Mouse (Mus musculus): ENCODE data around the gene Mapkbp1.
A peak's percentile ranks its signal among the peaks of the same experiment; 100 is the strongest.

Gene Mapkbp1

GRCm38 (mm10) chr2:120008672-120009071 lies 36.2 kb downstream of the Mapkbp1 start:
- DNase-seq (ENCODE audit: low read depth, low spot score): no peak

GRCm38 (mm10) chr2:120011462-120012200 lies 39.1 kb downstream of the Mapkbp1 start:
- DNase-seq (ENCODE audit: low read depth, low spot score): peak; percentile 57

- DNase-seq (ENCODE audit: low read depth, low spot score): no peak
Observed at GRCm38 (mm10) chr2:120012924-120013323, 40.4 kb downstream of the Mapkbp1 start.

GRCm38 (mm10) chr2:120013831-120014486 lies 41.5 kb downstream of the Mapkbp1 start:
- DNase-seq (ENCODE audit: low read depth, low spot score): no peak

- no peak for DNase-seq (ENCODE audit: low read depth, low spot score)
Observed at GRCm38 (mm10) chr2:120015882-120016281, 43.4 kb downstream of the Mapkbp1 start.

- no peak for DNase-seq (ENCODE audit: low read depth, low spot score)
Observed at GRCm38 (mm10) chr2:120017599-120017998, 45.1 kb downstream of the Mapkbp1 start.

- no peak for DNase-seq (ENCODE audit: low read depth, low spot score)
Observed at GRCm38 (mm10) chr2:120024337-120024736, 51.8 kb downstream of the Mapkbp1 start.

GRCm38 (mm10) chr2:120026984-120027949 lies 54.8 kb downstream of the Mapkbp1 start, which contains the start of the genes Jmjd7 and Gm28042:
Jmjd7 (plus strand) TSS chr2:120027483.
Gm28042 (plus strand) TSS chr2:120027493.
- peak; percentile 95 for DNase-seq (ENCODE audit: low read depth, low spot score)

GRCm38 (mm10) chr2:120027950-120028331 lies 55.4 kb downstream of the Mapkbp1 start:
- DNase-seq (ENCODE audit: low read depth, low spot score): peak; percentile 30

GRCm38 (mm10) chr2:120030380-120030779 lies 57.9 kb downstream of the Mapkbp1 start:
- DNase-seq (ENCODE audit: low read depth, low spot score): no peak

GRCm38 (mm10) chr2:120032726-120033467 lies 60.4 kb downstream of the Mapkbp1 start, which contains the start of gene Pla2g4b:
Pla2g4b (plus strand) TSS chr2:120033417.
- DNase-seq (ENCODE audit: low read depth, low spot score): no peak

- DNase-seq (ENCODE audit: low read depth, low spot score): no peak
Observed at GRCm38 (mm10) chr2:120033726-120034125, 61.2 kb downstream of the Mapkbp1 start.

GRCm38 (mm10) chr2:120037744-120038143 lies 65.2 kb downstream of the Mapkbp1 start:
- no peak for DNase-seq (ENCODE audit: low read depth, low spot score)

GRCm38 (mm10) chr2:120040991-120041390 lies 68.5 kb downstream of the Mapkbp1 start:
- no peak for DNase-seq (ENCODE audit: low read depth, low spot score)

GRCm38 (mm10) chr2:120044101-120044603 lies 71.7 kb downstream of the Mapkbp1 start:
- no peak for DNase-seq (ENCODE audit: low read depth, low spot score)

- DNase-seq (ENCODE audit: low read depth, low spot score): no peak
Observed at GRCm38 (mm10) chr2:120044676-120045075, 72.2 kb downstream of the Mapkbp1 start.

GRCm38 (mm10) chr2:120046486-120047310 lies 74.2 kb downstream of the Mapkbp1 start:
- DNase-seq (ENCODE audit: low read depth, low spot score): no peak

GRCm38 (mm10) chr2:120048173-120048572 lies 75.7 kb downstream of the Mapkbp1 start:
- no peak for DNase-seq (ENCODE audit: low read depth, low spot score)

GRCm38 (mm10) chr2:120049632-120050274 lies 77.3 kb downstream of the Mapkbp1 start:
- no peak for DNase-seq (ENCODE audit: low read depth, low spot score)
